Mouse (Mus musculus): ENCODE measurements around the gene Slc2a3.

DNA sequence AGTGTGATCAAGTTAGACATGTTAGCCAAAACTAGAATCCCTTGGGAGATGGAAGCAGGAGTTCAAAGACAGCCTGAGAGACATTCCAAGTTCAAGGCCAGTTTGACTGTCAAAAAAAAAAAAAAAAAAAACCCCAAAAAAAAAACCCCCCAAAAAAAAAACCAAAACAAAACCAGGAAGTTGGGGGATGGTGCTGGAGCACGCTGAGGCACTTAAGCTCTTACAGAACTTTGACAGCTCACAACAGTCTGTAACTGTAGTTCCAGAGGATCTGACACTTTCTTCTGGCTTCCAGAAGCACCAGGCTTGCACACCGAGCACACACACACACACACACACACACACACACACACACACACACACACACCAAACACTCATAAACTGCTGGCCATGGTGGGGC lies 45.5 kb downstream of the Slc2a3 start:
- TF ChIP-seq GATA1 (IDR thresholded peaks at IDR 0.05; ENCODE audit: borderline replicate concordance, low read length) = no peak
- no peak for TF ChIP-seq CTCF (IDR thresholded peaks at IDR 0.05; ENCODE audit: low read depth, low read length)

Measured in G1E (cell line).